Comparison of ENCODE assay signal across 22 mouse cellular contexts in genomic region chr10:62668043-62668442, GRCm38 (mm10). TPM values are rescaled to one million over a fixed set of nuclear protein-coding genes. Genes with fewer than 3 reads are reported as not detected.
DNase-seq lines count a peak whose midpoint lies in the region; ATAC-seq and TF ChIP-seq lines count a peak whose summit lies in the region.
"Had no signal": no experiment of that assay in that cellular context is flagged by ENCODE, and none has a peak within 500 bp of the region (broad histone marks: within the 10 kb centered on the region; RNA-seq: fewer than 3 reads in every experiment).

No protein-coding gene starts in this region.

- no peaks in the 10 kb centered on the region for H3K4me1 ChIP-seq in stomach, embryonic 15.5 days
- H3K4me1 ChIP-seq in stomach, postnatal 0 days (replicated peaks; ENCODE audit: control insufficient read depth, insufficient read depth), result no peaks in the 10 kb centered on the region
- peaks cover 4% of the 10 kb centered on the region; the same call in 1 of the 2 replicates for H3K4me1 ChIP-seq in liver, embryonic 16.5 days (ENCODE audit: control insufficient read depth, low read depth, low read length)
- 0 out of 2 replicates have a peak, but pooled peaks cover 4% of the 10 kb centered on the region for H3K4me1 ChIP-seq in heart, embryonic 11.5 days (ENCODE audit: control insufficient read depth, insufficient read depth, low read length)
- H3K4me1 ChIP-seq: forebrain, embryonic 12.5 days; limb, embryonic 13.5 days; midbrain, embryonic 15.5 days had no signal

- H3K27ac ChIP-seq in stomach, embryonic 15.5 days, result no peak overlapping the region
- H3K27ac ChIP-seq in stomach, postnatal 0 days (replicated peaks), result no peak overlapping the region
- H3K27ac ChIP-seq in liver, embryonic 16.5 days (ENCODE audit: low read length), result no peak overlapping the region
- H3K27ac ChIP-seq in heart, embryonic 11.5 days (ENCODE audit: low read depth, low read length), result no peak overlapping the region
- H3K27ac ChIP-seq: forebrain, embryonic 12.5 days; heart, adult 2 months; hindbrain, embryonic 14.5 days; limb, embryonic 13.5 days; midbrain, embryonic 15.5 days had no signal

- ATAC-seq in stomach, embryonic 15.5 days (ENCODE audit: insufficient read depth, low FRiP score, low read depth), result peak; percentile 35; the same call in 1 of the 2 replicates
- no peak for ATAC-seq in stomach, postnatal 0 days (ENCODE audit: low FRiP score, low TSS enrichment)
- ATAC-seq in liver, embryonic 16.5 days (ENCODE audit: low read depth), result peak; percentile 86
- no peak for ATAC-seq in heart, embryonic 11.5 days (replicated peaks; ENCODE audit: insufficient number of reproducible peaks, low FRiP score, low TSS enrichment)
- ATAC-seq: inflammation-experienced regulatory T-cells, adult 6 months; midbrain, embryonic 15.5 days had no signal

- no peak for TF ChIP-seq EP300 in stomach, postnatal 0 days (optimal IDR thresholded peaks at IDR 0.05)

- H3K9me3 ChIP-seq in stomach, embryonic 15.5 days, result no peaks in the 10 kb centered on the region
- H3K9me3 ChIP-seq in stomach, postnatal 0 days (ENCODE audit: control insufficient read depth, low read length), result no peaks in the 10 kb centered on the region
- no peaks in the 10 kb centered on the region for H3K9me3 ChIP-seq in liver, embryonic 16.5 days (replicated peaks; ENCODE audit: control insufficient read depth, low read length)
- no peaks in the 10 kb centered on the region for H3K9me3 ChIP-seq in heart, embryonic 11.5 days (replicated peaks; ENCODE audit: control insufficient read depth, low read length)
- H3K9me3 ChIP-seq: forebrain, embryonic 12.5 days; limb, embryonic 13.5 days; midbrain, embryonic 15.5 days had no signal

- WGBS in stomach, embryonic 15.5 days, result 65% methylated on average over 5 of the region's 5 CpGs
- 64% methylated on average over 5 of the region's 5 CpGs for WGBS in stomach, postnatal 0 days
- 16% methylated on average over 5 of the region's 5 CpGs for WGBS in liver, embryonic 16.5 days (ENCODE audit: insufficient replicate concordance)
- 36% methylated on average over 5 of the region's 5 CpGs for WGBS in heart, embryonic 11.5 days (ENCODE audit: insufficient replicate concordance)

- no peak for DNase-seq in stomach, postnatal 0 days (ENCODE audit: low spot score)
- DNase-seq in liver, result peak; percentile 58
- DNase-seq in spleen, adult 18-20 months, result no peak
- DNase-seq in kidney, postnatal 36 days, result no peak
- no peak for DNase-seq in adrenal gland, postnatal 25 days
- DNase-seq: cerebellum, adult 9-10 months; gastrocnemius, postnatal 36 days; heart, adult 2 months; kidney, postnatal 25 days; lung, embryonic 14.5 days; lung, postnatal 36 days; thymus, adult 2 months; thymus, postnatal 4 days had no signal

- TF ChIP-seq CTCF in stomach, postnatal 0 days (IDR thresholded peaks at IDR 0.05; ENCODE audit: low read depth), result no peak

- H3K27me3 ChIP-seq in stomach, embryonic 15.5 days (replicated peaks), result no peaks in the 10 kb centered on the region
- H3K27me3 ChIP-seq in stomach, postnatal 0 days (ENCODE audit: control insufficient read depth, insufficient read depth, low read length), result no peaks in the 10 kb centered on the region
- H3K27me3 ChIP-seq in liver, embryonic 16.5 days (ENCODE audit: control insufficient read depth, insufficient read depth, low read depth, low read length), result no peaks in the 10 kb centered on the region; the same call in none of the 2 replicates
- no peaks in the 10 kb centered on the region for H3K27me3 ChIP-seq in heart, embryonic 11.5 days (ENCODE audit: control insufficient read depth, insufficient read depth, low read length)
- H3K27me3 ChIP-seq: limb, embryonic 13.5 days; midbrain, embryonic 15.5 days had no signal

- no peaks in the 10 kb centered on the region for H3K36me3 ChIP-seq in stomach, embryonic 15.5 days
- no peaks in the 10 kb centered on the region for H3K36me3 ChIP-seq in stomach, postnatal 0 days (ENCODE audit: control insufficient read depth, insufficient read depth, low read length)
- H3K36me3 ChIP-seq in liver, embryonic 16.5 days (ENCODE audit: control insufficient read depth, insufficient read depth), result no peaks in the 10 kb centered on the region
- no peaks in the 10 kb centered on the region for H3K36me3 ChIP-seq in heart, embryonic 11.5 days (ENCODE audit: control insufficient read depth, insufficient read depth, low read length)
- H3K36me3 ChIP-seq: forebrain, embryonic 12.5 days; limb, embryonic 13.5 days; midbrain, embryonic 15.5 days had no signal

- H3K4me3 ChIP-seq in stomach, embryonic 15.5 days (replicated peaks), result no peak overlapping the region
- H3K4me3 ChIP-seq in stomach, postnatal 0 days (ENCODE audit: low read depth, low read length), result no peak overlapping the region
- H3K4me3 ChIP-seq in liver, embryonic 16.5 days (ENCODE audit: low read depth, low read length), result no peak overlapping the region
- no peak overlapping the region for H3K4me3 ChIP-seq in heart, embryonic 11.5 days (ENCODE audit: low read depth, low read length)
- H3K4me3 ChIP-seq: forebrain, embryonic 12.5 days; heart, adult 2 months; limb, embryonic 13.5 days; midbrain, embryonic 15.5 days; myocyte had no signal

- no peak overlapping the region for H3K4me2 ChIP-seq in stomach, embryonic 15.5 days
- no peak overlapping the region for H3K4me2 ChIP-seq in stomach, postnatal 0 days (replicated peaks; ENCODE audit: low read depth)
- no peak overlapping the region for H3K4me2 ChIP-seq in liver, embryonic 16.5 days (ENCODE audit: low read depth, low read length)
- H3K4me2 ChIP-seq in heart, embryonic 11.5 days, result no peak overlapping the region
- H3K4me2 ChIP-seq: forebrain, embryonic 12.5 days; hindbrain, embryonic 14.5 days; limb, embryonic 13.5 days; lung, embryonic 14.5 days; midbrain, embryonic 15.5 days had no signal

- H3K9ac ChIP-seq in stomach, embryonic 15.5 days, result no peak overlapping the region
- H3K9ac ChIP-seq in stomach, postnatal 0 days (ENCODE audit: low read length), result no peak overlapping the region
- H3K9ac ChIP-seq in liver, embryonic 16.5 days (ENCODE audit: low read depth, low read length), result no peak overlapping the region
- H3K9ac ChIP-seq in heart, embryonic 11.5 days (ENCODE audit: low read depth, low read length), result no peak overlapping the region
- H3K9ac ChIP-seq: forebrain, embryonic 12.5 days; hindbrain, embryonic 14.5 days; limb, embryonic 13.5 days; lung, embryonic 14.5 days; midbrain, embryonic 15.5 days had no signal

RNA-seq across cellular contexts. Expression of gene Ddx50, which starts 17.0 kb away (rescaled TPM):
- 115 and 122 TPM in 2 replicates for polyA plus RNA-seq in stomach, embryonic 15.5 days (2015; fragmentation: Nextera tagmentation; extraction: Ambion mirVana)
- polyA plus RNA-seq in stomach, postnatal 0 days (2015; fragmentation: Nextera tagmentation; extraction: Ambion mirVana), result 80.6 and 81.2 TPM in 2 replicates
- polyA plus RNA-seq in liver, embryonic 16.5 days (2015; fragmentation: Nextera tagmentation; extraction: Ambion mirVana), result 34.4 and 35.4 TPM in 2 replicates
- 107 and 125 TPM in 2 replicates for polyA plus RNA-seq in heart, embryonic 11.5 days (2014; fragmentation: Nextera tagmentation; extraction: Ambion mirVana)
- total RNA-seq in adrenal gland, postnatal 25 days (2021), result 95.5 and 111 TPM in 2 replicates

RNA-seq across cellular contexts. Expression of gene Stox1, which starts 57.9 kb away (rescaled TPM):
- 1.5 TPM in 2 replicates for polyA plus RNA-seq in stomach, embryonic 15.5 days (2015; fragmentation: Nextera tagmentation; extraction: Ambion mirVana)
- polyA plus RNA-seq in stomach, postnatal 0 days (2015; fragmentation: Nextera tagmentation; extraction: Ambion mirVana), result 0.67 and 0.70 TPM in 2 replicates
- 0.11 and 0.19 TPM in 2 replicates for polyA plus RNA-seq in liver, embryonic 16.5 days (2015; fragmentation: Nextera tagmentation; extraction: Ambion mirVana)
- polyA plus RNA-seq in heart, embryonic 11.5 days (2014; fragmentation: Nextera tagmentation; extraction: Ambion mirVana), result 0.97 and 1.4 TPM in 2 replicates
- 0.82 and 2.0 TPM in 2 replicates for total RNA-seq in adrenal gland, postnatal 25 days (2021)
- polyA plus RNA-seq: myocyte had no signal

Comparison
In these comparisons a context has a peak if more than half of its experiments do, and no peak if none do; other contexts are left out.
1. ATAC-seq: peak in stomach, embryonic 15.5 days (single experiment) and liver, embryonic 16.5 days (single experiment); none in stomach, postnatal 0 days (single experiment) and heart, embryonic 11.5 days (single experiment).